Mouse (Mus musculus) kidney, embryonic 14.5 days (tissue): ENCODE data around the gene Mxd4. TPM values are rescaled to one million over a fixed set of nuclear protein-coding genes. Genes with fewer than 3 reads are reported as not detected.

ENCODE experiments used
- ATAC-seq: fragments of 200-750 bp; cut with Nextera tagmentation; 2 replicates; pipeline ENCODE4 v1.8.0; 2017; ENCODE audit warnings: moderate number of reproducible peaks, mild to moderate bottlenecking, moderate TSS enrichment, moderate library complexity; ENCODE audit not compliant: low FRiP score, low TSS enrichment
- H3K27ac ChIP-seq: fragments of 300-500 bp; sonication (generic); 2 replicates; pipeline ENCODE4 v1.5.1; 2014; ENCODE audit warnings: low read depth, mild to moderate bottlenecking, low read length, moderate library complexity, mixed read lengths
- H3K27me3 ChIP-seq: fragments of 300-500 bp; sonication (generic); 2 replicates; pipeline ENCODE4 v1.6.1; 2014; ENCODE audit warnings: mild to moderate bottlenecking, low read length; ENCODE audit not compliant: control insufficient read depth, insufficient read depth
- H3K36me3 ChIP-seq: fragments of 300-500 bp; sonication (generic); 2 replicates; pipeline ENCODE4 v1.6.1; 2014; ENCODE audit warnings: low read length, mixed read lengths; ENCODE audit not compliant: control insufficient read depth, insufficient read depth
- H3K4me1 ChIP-seq: fragments of 300-500 bp; sonication (generic); 2 replicates; pipeline ENCODE4 v1.6.1; 2014; ENCODE audit warnings: low read length, mixed read lengths; ENCODE audit not compliant: control insufficient read depth, insufficient read depth
- H3K4me2 ChIP-seq: fragments of 300-500 bp; sonication (generic); replicated peaks from 2 replicates; pipeline ENCODE4 v1.6.1; 2014; ENCODE audit warnings: low read depth, mild to moderate bottlenecking, low read length
- H3K4me3 ChIP-seq: fragments of 300-500 bp; sonication (generic); 2 replicates; pipeline ENCODE4 v1.5.1; 2014; ENCODE audit warnings: mild to moderate bottlenecking, low read length
- H3K9ac ChIP-seq: fragments of 300-500 bp; sonication (generic); 2 replicates; pipeline ENCODE4 v1.6.1; 2014; ENCODE audit warnings: low read depth, mild to moderate bottlenecking, low read length, moderate library complexity
- H3K9me3 ChIP-seq: fragments of 300-500 bp; sonication (generic); 2 replicates; pipeline ENCODE4 v1.6.1; 2016; ENCODE audit warnings: low read length; ENCODE audit not compliant: control insufficient read depth
- WGBS: fragments of 180-500 bp; shearing (Covaris S2); extraction: QIAGEN DNeasy Blood & Tissue Kit; methylation state at CpG from one replicate; pipeline ENCODE4 v1.1.7; 2014; 5-methylcytosine and 5-hydroxymethylcytosine counted together
- polyA plus RNA-seq: library from polyadenylated mRNA; unstranded; fragments of >200 nt; fragmentation: Nextera tagmentation; extraction: Ambion mirVana; gene quantifications from 2 replicates; pipeline ENCODE4 v1.2.1, GENCODE M21; 2014

Mxd4 gene
- polyA plus RNA-seq, 1 experiment from 2014 or later: 53.0 TPM

- H3K4me2 ChIP-seq: no peak overlapping the region; the same call in 1 of the 2 replicates
- no peak overlapping the region for H3K4me3 ChIP-seq
- 48% methylated on average over 4 of the region's 4 CpGs for WGBS
- no peak overlapping the region for H3K9ac ChIP-seq
- H3K36me3 ChIP-seq: peaks cover 30% of the 10 kb centered on the region
- no peak for ATAC-seq
- peak overlapping the region; percentile 91 for H3K27ac ChIP-seq
- no peaks in the 10 kb centered on the region for H3K9me3 ChIP-seq
- H3K4me1 ChIP-seq: peaks cover 12% of the 10 kb centered on the region
- no peaks in the 10 kb centered on the region for H3K27me3 ChIP-seq
Measured at GRCm38 (mm10) chr5:34170726-34171125, 16.8 kb downstream of the Mxd4 start.

DNA sequence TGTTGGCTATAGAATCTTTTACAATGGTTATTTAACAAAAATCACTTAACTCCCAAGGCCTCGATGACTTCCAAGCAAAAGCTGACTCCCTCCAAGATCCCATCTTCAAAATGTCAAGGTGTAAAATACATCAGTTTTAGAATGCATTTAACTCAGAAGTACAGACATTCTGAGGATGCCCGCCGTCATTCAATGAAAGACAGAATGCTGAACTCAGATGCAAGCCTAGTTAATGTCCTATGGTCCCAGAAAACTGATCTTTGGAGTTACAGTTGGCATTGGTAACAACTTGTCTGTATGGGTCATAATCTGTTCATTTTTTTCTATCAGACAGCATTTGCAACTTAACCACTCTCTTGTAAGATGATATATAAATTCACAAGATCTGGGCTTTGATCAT, 17.6 kb downstream of the Mxd4 start:
- no peak for ATAC-seq
- H3K4me3 ChIP-seq: peak overlapping the region; percentile 79
- H3K36me3 ChIP-seq: peaks cover 28% of the 10 kb centered on the region
- no peaks in the 10 kb centered on the region for H3K9me3 ChIP-seq
- peak overlapping the region; percentile 37; the same call in 1 of the 2 replicates for H3K9ac ChIP-seq
- H3K4me2 ChIP-seq: peak overlapping the region; percentile 48
- H3K4me1 ChIP-seq: peaks cover 12% of the 10 kb centered on the region
- 83% methylated on average over 3 of the region's 3 CpGs for WGBS
- H3K27ac ChIP-seq: peak overlapping the region; percentile 91
- H3K27me3 ChIP-seq: no peaks in the 10 kb centered on the region

DNA sequence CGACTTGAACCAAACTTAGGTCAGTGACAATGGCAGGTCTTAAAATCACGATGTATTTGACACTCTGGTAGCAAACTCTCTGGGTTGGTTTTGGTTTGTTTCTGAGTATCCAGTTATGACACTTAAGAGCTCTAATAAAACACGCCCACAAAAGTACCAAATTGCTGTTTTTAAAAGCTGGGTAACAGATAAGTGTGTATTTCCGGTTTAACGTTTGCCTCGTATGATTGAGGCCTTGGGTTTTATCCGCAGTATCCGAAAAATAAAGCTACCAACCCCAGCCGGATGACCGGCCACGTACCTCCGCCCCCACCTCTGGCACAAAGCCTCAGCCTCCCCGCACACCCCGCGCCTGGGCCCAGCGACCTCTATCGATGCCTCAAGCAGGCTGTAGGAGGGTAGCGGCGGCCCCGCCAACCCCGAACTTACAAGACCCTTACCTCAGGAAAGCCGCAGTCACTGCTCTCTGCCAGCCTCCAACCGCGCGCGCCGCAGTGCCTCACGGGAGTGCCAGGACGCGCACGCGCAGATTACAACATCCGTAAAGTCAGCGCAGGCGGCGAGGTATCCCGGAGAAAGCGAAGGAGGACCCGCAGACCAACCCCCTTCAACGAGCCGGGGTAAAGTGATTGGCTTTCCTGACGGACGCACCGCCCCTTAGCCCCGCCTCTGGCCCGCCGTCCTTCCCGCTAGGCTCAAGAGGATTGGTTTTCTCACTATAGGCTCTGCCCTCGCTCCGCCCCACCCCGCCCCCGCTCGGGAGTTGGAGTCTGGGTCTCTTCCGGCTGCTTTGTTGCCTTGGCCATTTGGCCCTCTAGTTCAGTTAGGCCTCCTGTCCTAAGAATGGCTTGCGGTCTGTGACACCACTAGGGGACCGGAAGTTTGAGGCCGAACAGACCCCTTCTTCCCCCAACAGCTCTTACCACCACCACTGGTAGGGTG, 18.3 kb downstream of the Mxd4 start, which contains the start of the genes Poln and Haus3:
Poln (minus strand) TSS at position 499 of the 942 bp plus-strand sequence.
Haus3 (minus strand) TSS at position 578 of the 942 bp plus-strand sequence.
- peak within 1 kb of the TSS; percentile 91 for H3K27ac ChIP-seq
- H3K36me3 ChIP-seq: peaks cover 25% of the 10 kb centered on the region
- peak within 1 kb of the TSS; percentile 79 for H3K4me3 ChIP-seq
- H3K9ac ChIP-seq: peak within 1 kb of the TSS; percentile 85
- H3K9me3 ChIP-seq: no peaks in the 10 kb centered on the region
- peak within 1 kb of the TSS; percentile 70 for H3K4me2 ChIP-seq
- H3K27me3 ChIP-seq: no peaks in the 10 kb centered on the region
- peak; percentile 100 for ATAC-seq
- H3K4me1 ChIP-seq: peaks cover 12% of the 10 kb centered on the region
- WGBS: under 1% methylated on average over 56 of the region's 57 CpGs

- Histone ChIP-seq H3K4me2 (peak overlapping the region; percentile 16; the same call in 1 of the 2 replicates), H3K27ac (no peak overlapping the region), H3K4me1 (peaks cover 12% of the 10 kb centered on the region), H3K9me3 (no peaks in the 10 kb centered on the region), H3K27me3 (no peaks in the 10 kb centered on the region), H3K9ac (no peak overlapping the region), H3K4me3 (no peak overlapping the region), H3K36me3 (peaks cover 17% of the 10 kb centered on the region; the same call in 1 of the 2 replicates)
- no peak for ATAC-seq
- 85% methylated on average over 4 of the region's 4 CpGs for WGBS
Measured at GRCm38 (mm10) chr5:34167857-34168256, 19.7 kb downstream of the Mxd4 start.

- H3K9ac ChIP-seq: no peak overlapping the region
- H3K4me1 ChIP-seq: peaks cover 12% of the 10 kb centered on the region
- no peaks in the 10 kb centered on the region for H3K9me3 ChIP-seq
- peaks cover 18% of the 10 kb centered on the region; the same call in 1 of the 2 replicates for H3K36me3 ChIP-seq
- no peak overlapping the region for H3K4me2 ChIP-seq
- no peaks in the 10 kb centered on the region for H3K27me3 ChIP-seq
- no peak overlapping the region for H3K4me3 ChIP-seq
- ATAC-seq: no peak
- 87% methylated on average over 4 of the region's 4 CpGs for WGBS
- H3K27ac ChIP-seq: no peak overlapping the region
Measured at GRCm38 (mm10) chr5:34165793-34166192, 21.7 kb downstream of the Mxd4 start.

DNA sequence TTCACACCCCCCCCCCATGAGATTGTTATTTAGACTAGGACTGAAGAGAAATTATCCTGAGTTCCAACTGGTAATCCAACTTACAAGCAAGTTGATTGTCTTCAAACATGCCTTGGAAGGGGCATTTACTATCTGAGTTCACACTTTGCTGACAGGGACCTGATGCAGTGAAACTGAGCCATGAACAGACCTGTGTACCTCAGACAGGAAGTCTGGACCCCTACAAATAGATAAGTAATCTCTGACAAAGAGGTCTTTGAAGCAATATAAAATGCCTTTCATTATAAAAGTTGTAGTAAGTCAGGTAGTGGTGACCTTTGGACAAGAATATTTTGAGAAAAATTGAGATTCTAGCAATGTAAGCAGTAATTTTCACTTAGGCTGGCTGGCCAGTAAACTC, 39.0 kb downstream of the Mxd4 start:
- H3K27me3 ChIP-seq: no peaks in the 10 kb centered on the region
- no peak overlapping the region for H3K27ac ChIP-seq
- H3K9me3 ChIP-seq: no peaks in the 10 kb centered on the region
- no peak for ATAC-seq
- peaks cover 5% of the 10 kb centered on the region; the same call in 1 of the 2 replicates for H3K36me3 ChIP-seq
- no peaks in the 10 kb centered on the region for H3K4me1 ChIP-seq
- H3K4me2 ChIP-seq: no peak overlapping the region
- H3K4me3 ChIP-seq: no peak overlapping the region
- H3K9ac ChIP-seq: no peak overlapping the region

GRCm38 (mm10) chr5:34147554-34147953, 40.0 kb downstream of the Mxd4 start:
- H3K27me3 ChIP-seq: no peaks in the 10 kb centered on the region
- no peak for ATAC-seq
- H3K9ac ChIP-seq: no peak overlapping the region
- WGBS: 90% methylated on average over 3 of the region's 3 CpGs
- H3K4me2 ChIP-seq: no peak overlapping the region
- H3K36me3 ChIP-seq: no peaks in the 10 kb centered on the region
- no peak overlapping the region for H3K27ac ChIP-seq
- no peaks in the 10 kb centered on the region for H3K9me3 ChIP-seq
- no peak overlapping the region for H3K4me3 ChIP-seq
- H3K4me1 ChIP-seq: no peaks in the 10 kb centered on the region

GRCm38 (mm10) chr5:34139751-34140150, 47.8 kb downstream of the Mxd4 start:
- 6% methylated on average over 1 of the region's 1 CpGs for WGBS
- ATAC-seq: no peak

DNA sequence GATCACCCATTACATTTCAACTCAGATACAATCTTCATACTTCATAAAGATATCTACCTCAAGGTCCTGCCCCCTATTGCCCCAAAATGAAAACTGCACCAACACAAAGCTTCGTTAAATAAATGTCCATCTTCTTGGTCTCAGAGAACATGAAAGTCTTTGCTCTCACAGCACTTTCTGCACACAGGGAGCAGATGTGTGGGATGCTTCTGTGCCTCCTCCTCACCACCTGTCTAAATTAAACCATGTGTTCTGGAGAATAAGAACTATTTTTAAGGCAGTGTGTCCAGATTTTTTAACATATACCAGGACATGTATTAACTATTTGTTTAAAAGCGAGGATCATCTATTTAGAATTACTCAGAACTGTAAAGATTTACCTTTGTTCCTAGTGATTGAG, 54.8 kb downstream of the Mxd4 start:
- H3K36me3 ChIP-seq: no peaks in the 10 kb centered on the region
- no peaks in the 10 kb centered on the region for H3K9me3 ChIP-seq
- no peak overlapping the region for H3K27ac ChIP-seq
- no peak for ATAC-seq
- 87% methylated on average over 2 of the region's 2 CpGs for WGBS
- no peak overlapping the region for H3K4me3 ChIP-seq
- no peaks in the 10 kb centered on the region for H3K4me1 ChIP-seq
- no peaks in the 10 kb centered on the region for H3K27me3 ChIP-seq
- no peak overlapping the region for H3K9ac ChIP-seq
- no peak overlapping the region for H3K4me2 ChIP-seq

More at GRCm38 (mm10) chr5:34139751-34140150, 47.8 kb downstream of the Mxd4 start:
- Histone ChIP-seq H3K9ac (no peak overlapping the region), H3K36me3 (no peaks in the 10 kb centered on the region), H3K4me1 (no peaks in the 10 kb centered on the region), H3K27me3 (no peaks in the 10 kb centered on the region), H3K9me3 (no peaks in the 10 kb centered on the region), H3K27ac (no peak overlapping the region), H3K4me3 (no peak overlapping the region), H3K4me2 (no peak overlapping the region)
